Mouse (Mus musculus): ENCODE data around the gene 4930523C07Rik.

4930523C07Rik gene

GRCm38 (mm10) chr1:160044237-160045021 lies at the start of gene 4930523C07Rik:
TSS of gene 4930523C07Rik (plus strand) at chr1:160044382.
- peak; percentile 92 for DNase-seq

GRCm38 (mm10) chr1:159997329-159997728 lies 46.9 kb upstream of the 4930523C07Rik start:
- DNase-seq, result no peak

- DNase-seq, result no peak
Measured at GRCm38 (mm10) chr1:159998349-159998748, 45.8 kb upstream of the 4930523C07Rik start.

- no peak for DNase-seq
Measured at GRCm38 (mm10) chr1:159999232-159999631, 45.0 kb upstream of the 4930523C07Rik start.

GRCm38 (mm10) chr1:160005319-160005718 lies 38.9 kb upstream of the 4930523C07Rik start:
- DNase-seq, result no peak

- DNase-seq, result no peak
Measured at GRCm38 (mm10) chr1:160006919-160007588, 37.1 kb upstream of the 4930523C07Rik start.

- no peak for DNase-seq
Measured at GRCm38 (mm10) chr1:160013042-160013441, 31.1 kb upstream of the 4930523C07Rik start.

- DNase-seq, result no peak
Measured at GRCm38 (mm10) chr1:160024339-160024980, 19.7 kb upstream of the 4930523C07Rik start.

- DNase-seq, result no peak
Measured at GRCm38 (mm10) chr1:160025146-160025894, 18.9 kb upstream of the 4930523C07Rik start.

GRCm38 (mm10) chr1:160025895-160026255 lies 18.3 kb upstream of the 4930523C07Rik start:
- no peak for DNase-seq

GRCm38 (mm10) chr1:160027939-160028338 lies 16.2 kb upstream of the 4930523C07Rik start:
- no peak for DNase-seq

GRCm38 (mm10) chr1:160033948-160034598 lies 10.1 kb upstream of the 4930523C07Rik start:
- no peak for DNase-seq

GRCm38 (mm10) chr1:160035561-160035960 lies 8.6 kb upstream of the 4930523C07Rik start:
- no peak for DNase-seq

GRCm38 (mm10) chr1:160036996-160037521 lies 7.1 kb upstream of the 4930523C07Rik start:
- DNase-seq, result peak; percentile 87

GRCm38 (mm10) chr1:160039951-160040645 lies 4.1 kb upstream of the 4930523C07Rik start:
- DNase-seq, result no peak

- DNase-seq, result no peak
Measured at GRCm38 (mm10) chr1:160041264-160041775, 2.9 kb upstream of the 4930523C07Rik start.

- DNase-seq, result no peak
Measured at GRCm38 (mm10) chr1:160042351-160042750, 1.8 kb upstream of the 4930523C07Rik start.

- DNase-seq, result peak; percentile 69
Measured at GRCm38 (mm10) chr1:160043271-160043975, 759 bp upstream of the 4930523C07Rik start.

- peak; percentile 67 for DNase-seq
Measured at GRCm38 (mm10) chr1:160045056-160045715, 1.0 kb downstream of the 4930523C07Rik start.

- DNase-seq, result no peak
Measured at GRCm38 (mm10) chr1:160045971-160046370, 1.8 kb downstream of the 4930523C07Rik start.

All from lung, postnatal 10 days (tissue).